ENCODE assay signal across 18 mouse cellular contexts in the genomic region with DNA sequence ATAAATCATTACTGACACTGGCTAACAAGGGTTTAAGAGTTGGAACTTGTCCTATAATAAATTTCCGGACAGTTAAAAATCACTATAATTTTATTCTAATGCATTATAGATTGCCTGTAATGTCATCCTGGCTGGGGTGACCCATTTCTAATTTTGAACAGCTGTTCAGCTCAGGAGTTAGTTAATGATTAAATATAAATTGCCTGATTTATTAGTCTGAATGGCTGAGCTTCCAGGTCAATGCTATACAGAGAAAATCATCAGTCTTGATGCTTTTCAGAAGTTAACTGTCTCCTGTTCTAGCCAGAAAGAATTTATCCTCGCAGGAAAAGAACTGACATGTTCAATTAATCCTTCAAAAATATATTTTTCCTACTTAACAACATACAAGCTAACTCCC.
"Had no signal": no experiment of that assay in that cellular context is flagged by ENCODE, and none has a peak within 500 bp of the region (broad histone marks: within the 10 kb centered on the region; RNA-seq: fewer than 3 reads in every experiment).

No protein-coding gene starts in this region.

- ATAC-seq: midbrain, embryonic 16.5 days had no signal

- H3K36me3 ChIP-seq: midbrain, embryonic 10.5 days; midbrain, embryonic 12.5 days; neural tube, embryonic 13.5 days; neural tube, embryonic 15.5 days had no signal

- H3K4me3 ChIP-seq: midbrain, embryonic 10.5 days; midbrain, embryonic 12.5 days; myocyte; neural tube, embryonic 13.5 days; neural tube, embryonic 15.5 days had no signal

- DNase-seq: lung, adult 18-20 months; lung, embryonic 14.5 days; lung, postnatal 10 days; lung, postnatal 4 days; midbrain, embryonic 14.5 days; right cerebral cortex, adult 18-20 months; right cerebral cortex, postnatal 25 days; right cerebral cortex, postnatal 4 days; spleen, adult 18-20 months; thymus, adult 18-20 months; thymus, postnatal 25 days; thymus, postnatal 4 days had no signal

- H3K27me3 ChIP-seq: midbrain, embryonic 12.5 days; neural tube, embryonic 13.5 days; neural tube, embryonic 15.5 days had no signal

- H3K9ac ChIP-seq: lung, embryonic 14.5 days; midbrain, embryonic 12.5 days; neural tube, embryonic 13.5 days; neural tube, embryonic 15.5 days had no signal

- H3K4me2 ChIP-seq: lung, embryonic 14.5 days; midbrain, embryonic 12.5 days; neural tube, embryonic 13.5 days; neural tube, embryonic 15.5 days had no signal

- H3K4me1 ChIP-seq: midbrain, embryonic 10.5 days; midbrain, embryonic 12.5 days; neural tube, embryonic 13.5 days; neural tube, embryonic 15.5 days had no signal

- H3K9me3 ChIP-seq: midbrain, embryonic 10.5 days; midbrain, embryonic 12.5 days; neural tube, embryonic 13.5 days; neural tube, embryonic 15.5 days had no signal

- H3K27ac ChIP-seq: midbrain, embryonic 10.5 days; midbrain, embryonic 12.5 days; neural tube, embryonic 13.5 days; neural tube, embryonic 15.5 days had no signal
